ENCODE assay signal across 10 mouse cellular contexts in genomic region chr1:182465978-182466377, GRCm38 (mm10). TPM values are rescaled to one million over a fixed set of nuclear protein-coding genes. Genes with fewer than 3 reads are reported as not detected.
DNase-seq lines count a peak whose midpoint lies in the region; ATAC-seq lines count a peak whose summit lies in the region.
"Had no signal": no experiment of that assay in that cellular context is flagged by ENCODE, and none has a peak within 500 bp of the region (broad histone marks: within the 10 kb centered on the region; RNA-seq: fewer than 3 reads in every experiment).

No protein-coding gene starts in this region.

- H3K9me3 ChIP-seq in kidney, embryonic 14.5 days (ENCODE audit: control insufficient read depth, low read length) = no peaks in the 10 kb centered on the region
- H3K9me3 ChIP-seq in neural tube, embryonic 13.5 days = no peaks in the 10 kb centered on the region
- H3K9me3 ChIP-seq: heart, embryonic 13.5 days; midbrain, embryonic 12.5 days had no signal

- DNase-seq in cerebellum, postnatal 14 days = peak; percentile 52 to 65
- no peak for DNase-seq in kidney, postnatal 10 days
- DNase-seq in neural tube, embryonic 10.5 days (ENCODE audit: extremely low spot score, low spot score) = no peak
- DNase-seq in frontal cortex, adult 2 months (ENCODE audit: extremely low spot score in 1 of 2, low spot score in 1 of 2) = no peak
- no peak for DNase-seq in natural killer cell, adult 2 months (ENCODE audit: low spot score in 2 of 2)

- H3K4me1 ChIP-seq in kidney, embryonic 14.5 days (ENCODE audit: control insufficient read depth, insufficient read depth, low read length) = peaks cover 23% of the 10 kb centered on the region
- H3K4me1 ChIP-seq in neural tube, embryonic 13.5 days (replicated peaks) = peaks cover 16% of the 10 kb centered on the region
- H3K4me1 ChIP-seq: midbrain, embryonic 12.5 days had no signal

- no peaks in the 10 kb centered on the region for H3K27me3 ChIP-seq in kidney, embryonic 14.5 days (ENCODE audit: control insufficient read depth, insufficient read depth, low read length)
- H3K27me3 ChIP-seq in neural tube, embryonic 13.5 days = no peaks in the 10 kb centered on the region
- H3K27me3 ChIP-seq: heart, embryonic 13.5 days; midbrain, embryonic 12.5 days had no signal

- no peak overlapping the region for H3K4me2 ChIP-seq in kidney, embryonic 14.5 days (replicated peaks; ENCODE audit: low read depth, low read length)
- no peak overlapping the region for H3K4me2 ChIP-seq in neural tube, embryonic 13.5 days
- H3K4me2 ChIP-seq: heart, embryonic 13.5 days; midbrain, embryonic 12.5 days had no signal

- H3K36me3 ChIP-seq in kidney, embryonic 14.5 days (ENCODE audit: control insufficient read depth, insufficient read depth, low read length) = peaks cover 48% of the 10 kb centered on the region
- peaks cover 52% of the 10 kb centered on the region for H3K36me3 ChIP-seq in neural tube, embryonic 13.5 days

- no peak overlapping the region for H3K4me3 ChIP-seq in kidney, embryonic 14.5 days (ENCODE audit: low read length)
- H3K4me3 ChIP-seq in neural tube, embryonic 13.5 days = no peak overlapping the region
- H3K4me3 ChIP-seq: heart, embryonic 13.5 days; midbrain, embryonic 12.5 days had no signal

- no peak overlapping the region for H3K9ac ChIP-seq in kidney, embryonic 14.5 days (ENCODE audit: low read depth, low read length)
- H3K9ac ChIP-seq in neural tube, embryonic 13.5 days = no peak overlapping the region
- H3K9ac ChIP-seq: midbrain, embryonic 12.5 days had no signal

- peak overlapping the region; percentile 82; the same call in 1 of the 2 replicates for H3K27ac ChIP-seq in kidney, embryonic 14.5 days (ENCODE audit: low read depth, low read length)
- H3K27ac ChIP-seq in neural tube, embryonic 13.5 days (replicated peaks) = peak overlapping the region; percentile 14; the same call in 1 of the 2 replicates
- H3K27ac ChIP-seq: midbrain, embryonic 12.5 days had no signal

- WGBS in kidney, embryonic 14.5 days = 60% methylated on average over 4 of the region's 4 CpGs
- WGBS in neural tube, embryonic 13.5 days = 87% methylated on average over 4 of the region's 4 CpGs

- ATAC-seq in cerebellum, adult (ENCODE audit: insufficient number of reproducible peaks, low FRiP score, low TSS enrichment) = no peak
- ATAC-seq in kidney, embryonic 14.5 days (ENCODE audit: low FRiP score, low TSS enrichment) = no peak
- ATAC-seq in neural tube, embryonic 13.5 days (ENCODE audit: low read depth) = no peak

RNA-seq across cellular contexts. Expression of gene Capn2, which starts 51.4 kb away (rescaled TPM):
- 52.3 and 94.7 TPM in 2 replicates for polyA plus RNA-seq in kidney, embryonic 14.5 days (2014; fragmentation: Nextera tagmentation; extraction: Ambion mirVana)
- 95.5 and 99.2 TPM in 2 replicates for polyA plus RNA-seq in neural tube, embryonic 13.5 days (2015; fragmentation: Nextera tagmentation; extraction: Ambion mirVana)
- 73.0 and 73.1 TPM in 2 replicates for polyA plus RNA-seq in frontal cortex, adult 2 months (2012; rRNA removed)

RNA-seq across cellular contexts. Expression of gene Trp53bp2, which starts 57.0 kb away (rescaled TPM):
- 14.6 and 32.4 TPM in 2 replicates for polyA plus RNA-seq in kidney, embryonic 14.5 days (2014; fragmentation: Nextera tagmentation; extraction: Ambion mirVana)
- polyA plus RNA-seq in neural tube, embryonic 13.5 days (2015; fragmentation: Nextera tagmentation; extraction: Ambion mirVana) = 21.1 and 24.9 TPM in 2 replicates
- polyA plus RNA-seq in frontal cortex, adult 2 months (2012; rRNA removed) = 21.1 and 22.2 TPM in 2 replicates

Comparison
In these comparisons a context has a peak if more than half of its experiments do, and no peak if none do; other contexts are left out.
1. DNase-seq: peak in cerebellum, postnatal 14 days (2 of 2); none in kidney, postnatal 10 days (single experiment), neural tube, embryonic 10.5 days (single experiment), frontal cortex, adult 2 months (0 of 2) and natural killer cell, adult 2 months (0 of 2).